Mouse (Mus musculus): ENCODE results near the gene Arsb. TPM values are rescaled to one million over a fixed set of nuclear protein-coding genes. Genes with fewer than 3 reads are reported as not detected.
"Not testable (repeated sequence)": the region's sequence is repeated elsewhere in the genome, so short reads cannot be mapped to it uniquely, and the experiment has no call there.

Gene Arsb
- polyA plus RNA-seq, 1 experiment from 2014 or later: 15.8 TPM

- Histone ChIP-seq H3K4me3 (ENCODE audit: low read depth, low read length) (no peak overlapping the region), H3K9ac (replicated peaks; ENCODE audit: low read depth, low read length) (no peak overlapping the region), H3K36me3 (ENCODE audit: control insufficient read depth, insufficient read depth, low read length) (no peaks in the 10 kb centered on the region), H3K4me1 (ENCODE audit: control insufficient read depth, insufficient read depth, low read length) (no peaks in the 10 kb centered on the region), H3K27me3 (ENCODE audit: control insufficient read depth, insufficient read depth, low read length) (no peaks in the 10 kb centered on the region), H3K9me3 (ENCODE audit: control insufficient read depth, low read depth, low read length) (no peaks in the 10 kb centered on the region), H3K27ac (ENCODE audit: low read length) (no peak overlapping the region), H3K4me2 (replicated peaks; ENCODE audit: low read depth, low read length) (no peak overlapping the region)
- no peak for ATAC-seq (ENCODE audit: insufficient number of reproducible peaks, insufficient read depth, low FRiP score, low read depth)
- 75% methylated on average over 5 of the region's 5 CpGs for WGBS
Measured at GRCm38 (mm10) chr13:93797011-93797600, 25.7 kb downstream of the Arsb start.

GRCm38 (mm10) chr13:93810311-93810710 lies 38.9 kb downstream of the Arsb start:
- not testable (repeated sequence) for H3K9ac ChIP-seq (replicated peaks; ENCODE audit: low read depth, low read length); ATAC-seq (ENCODE audit: insufficient number of reproducible peaks, insufficient read depth, low FRiP score, low read depth); H3K36me3 ChIP-seq (ENCODE audit: control insufficient read depth, insufficient read depth, low read length); H3K4me2 ChIP-seq (replicated peaks; ENCODE audit: low read depth, low read length); H3K27me3 ChIP-seq (ENCODE audit: control insufficient read depth, insufficient read depth, low read length); H3K4me1 ChIP-seq (ENCODE audit: control insufficient read depth, insufficient read depth, low read length); H3K4me3 ChIP-seq (ENCODE audit: low read depth, low read length); H3K27ac ChIP-seq (ENCODE audit: low read length); H3K9me3 ChIP-seq (ENCODE audit: control insufficient read depth, low read depth, low read length)
- 71% methylated on average over 2 of the region's 2 CpGs for WGBS

GRCm38 (mm10) chr13:93814081-93814480 lies 42.7 kb downstream of the Arsb start:
- Histone ChIP-seq H3K9ac (replicated peaks; ENCODE audit: low read depth, low read length) (no peak overlapping the region), H3K4me3 (ENCODE audit: low read depth, low read length) (no peak overlapping the region), H3K9me3 (ENCODE audit: control insufficient read depth, low read depth, low read length) (no peaks in the 10 kb centered on the region), H3K27me3 (ENCODE audit: control insufficient read depth, insufficient read depth, low read length) (no peaks in the 10 kb centered on the region), H3K4me1 (ENCODE audit: control insufficient read depth, insufficient read depth, low read length) (no peaks in the 10 kb centered on the region), H3K36me3 (ENCODE audit: control insufficient read depth, insufficient read depth, low read length) (no peaks in the 10 kb centered on the region), H3K4me2 (replicated peaks; ENCODE audit: low read depth, low read length) (no peak overlapping the region), H3K27ac (ENCODE audit: low read length) (no peak overlapping the region)
- ATAC-seq (ENCODE audit: insufficient number of reproducible peaks, insufficient read depth, low FRiP score, low read depth): no peak
- 85% methylated on average over 6 of the region's 6 CpGs for WGBS

- no peak for ATAC-seq (ENCODE audit: insufficient number of reproducible peaks, insufficient read depth, low FRiP score, low read depth)
Measured at GRCm38 (mm10) chr13:93814676-93815075, 43.2 kb downstream of the Arsb start.

GRCm38 (mm10) chr13:93815128-93815527 lies 43.7 kb downstream of the Arsb start:
- no peak overlapping the region for H3K9ac ChIP-seq (replicated peaks; ENCODE audit: low read depth, low read length)
- no peaks in the 10 kb centered on the region for H3K36me3 ChIP-seq (ENCODE audit: control insufficient read depth, insufficient read depth, low read length)
- H3K9me3 ChIP-seq (ENCODE audit: control insufficient read depth, low read depth, low read length): no peaks in the 10 kb centered on the region
- H3K4me1 ChIP-seq (ENCODE audit: control insufficient read depth, insufficient read depth, low read length): no peaks in the 10 kb centered on the region
- no peak for ATAC-seq (ENCODE audit: insufficient number of reproducible peaks, insufficient read depth, low FRiP score, low read depth)
- H3K27me3 ChIP-seq (ENCODE audit: control insufficient read depth, insufficient read depth, low read length): no peaks in the 10 kb centered on the region
- 85% methylated on average over 11 of the region's 11 CpGs for WGBS
- no peak overlapping the region for H3K4me2 ChIP-seq (replicated peaks; ENCODE audit: low read depth, low read length)
- no peak overlapping the region for H3K27ac ChIP-seq (ENCODE audit: low read length)
- H3K4me3 ChIP-seq (ENCODE audit: low read depth, low read length): no peak overlapping the region

More at GRCm38 (mm10) chr13:93814676-93815075, 43.2 kb downstream of the Arsb start:
- no peaks in the 10 kb centered on the region for H3K4me1 ChIP-seq (ENCODE audit: control insufficient read depth, insufficient read depth, low read length)
- no peak overlapping the region for H3K4me2 ChIP-seq (replicated peaks; ENCODE audit: low read depth, low read length)
- no peak overlapping the region for H3K27ac ChIP-seq (ENCODE audit: low read length)
- H3K9ac ChIP-seq (replicated peaks; ENCODE audit: low read depth, low read length): no peak overlapping the region
- no peaks in the 10 kb centered on the region for H3K36me3 ChIP-seq (ENCODE audit: control insufficient read depth, insufficient read depth, low read length)
- H3K9me3 ChIP-seq (ENCODE audit: control insufficient read depth, low read depth, low read length): no peaks in the 10 kb centered on the region
- no peak overlapping the region for H3K4me3 ChIP-seq (ENCODE audit: low read depth, low read length)
- H3K27me3 ChIP-seq (ENCODE audit: control insufficient read depth, insufficient read depth, low read length): no peaks in the 10 kb centered on the region
- 94% methylated on average over 12 of the region's 12 CpGs for WGBS

GRCm38 (mm10) chr13:93816127-93816526 lies 44.7 kb downstream of the Arsb start:
- no peak overlapping the region for H3K4me3 ChIP-seq (ENCODE audit: low read depth, low read length)
- H3K36me3 ChIP-seq (ENCODE audit: control insufficient read depth, insufficient read depth, low read length): no peaks in the 10 kb centered on the region
- H3K4me2 ChIP-seq (replicated peaks; ENCODE audit: low read depth, low read length): no peak overlapping the region
- no peaks in the 10 kb centered on the region for H3K9me3 ChIP-seq (ENCODE audit: control insufficient read depth, low read depth, low read length)
- 79% methylated on average over 2 of the region's 2 CpGs for WGBS
- ATAC-seq (ENCODE audit: insufficient number of reproducible peaks, insufficient read depth, low FRiP score, low read depth): no peak
- no peaks in the 10 kb centered on the region for H3K27me3 ChIP-seq (ENCODE audit: control insufficient read depth, insufficient read depth, low read length)
- H3K9ac ChIP-seq (replicated peaks; ENCODE audit: low read depth, low read length): no peak overlapping the region
- no peaks in the 10 kb centered on the region for H3K4me1 ChIP-seq (ENCODE audit: control insufficient read depth, insufficient read depth, low read length)
- no peak overlapping the region for H3K27ac ChIP-seq (ENCODE audit: low read length)

- Histone ChIP-seq H3K9me3 (ENCODE audit: control insufficient read depth, low read depth, low read length) (no peaks in the 10 kb centered on the region), H3K36me3 (ENCODE audit: control insufficient read depth, insufficient read depth, low read length) (no peaks in the 10 kb centered on the region), H3K27ac (ENCODE audit: low read length) (no peak overlapping the region), H3K4me1 (ENCODE audit: control insufficient read depth, insufficient read depth, low read length) (no peaks in the 10 kb centered on the region), H3K4me2 (replicated peaks; ENCODE audit: low read depth, low read length) (no peak overlapping the region), H3K4me3 (ENCODE audit: low read depth, low read length) (no peak overlapping the region), H3K27me3 (ENCODE audit: control insufficient read depth, insufficient read depth, low read length) (no peaks in the 10 kb centered on the region), H3K9ac (replicated peaks; ENCODE audit: low read depth, low read length) (no peak overlapping the region)
- WGBS: 68% methylated on average over 9 of the region's 9 CpGs
- ATAC-seq (ENCODE audit: insufficient number of reproducible peaks, insufficient read depth, low FRiP score, low read depth): no peak
Measured at GRCm38 (mm10) chr13:93816688-93817331, 45.4 kb downstream of the Arsb start.

GRCm38 (mm10) chr13:93820173-93820572 lies 48.7 kb downstream of the Arsb start:
- H3K36me3 ChIP-seq (ENCODE audit: control insufficient read depth, insufficient read depth, low read length): no peaks in the 10 kb centered on the region
- no peak overlapping the region for H3K4me3 ChIP-seq (ENCODE audit: low read depth, low read length)
- no peaks in the 10 kb centered on the region for H3K4me1 ChIP-seq (ENCODE audit: control insufficient read depth, insufficient read depth, low read length)
- ATAC-seq (ENCODE audit: insufficient number of reproducible peaks, insufficient read depth, low FRiP score, low read depth): no peak
- H3K9me3 ChIP-seq (ENCODE audit: control insufficient read depth, low read depth, low read length): no peaks in the 10 kb centered on the region
- no peak overlapping the region for H3K4me2 ChIP-seq (replicated peaks; ENCODE audit: low read depth, low read length)
- no peaks in the 10 kb centered on the region for H3K27me3 ChIP-seq (ENCODE audit: control insufficient read depth, insufficient read depth, low read length)
- no peak overlapping the region for H3K27ac ChIP-seq (ENCODE audit: low read length)
- H3K9ac ChIP-seq (replicated peaks; ENCODE audit: low read depth, low read length): no peak overlapping the region
- 78% methylated on average over 4 of the region's 4 CpGs for WGBS

- Histone ChIP-seq H3K36me3 (ENCODE audit: control insufficient read depth, insufficient read depth, low read length) (no peaks in the 10 kb centered on the region), H3K9me3 (ENCODE audit: control insufficient read depth, low read depth, low read length) (no peaks in the 10 kb centered on the region), H3K4me2 (replicated peaks; ENCODE audit: low read depth, low read length) (no peak overlapping the region), H3K9ac (replicated peaks; ENCODE audit: low read depth, low read length) (no peak overlapping the region), H3K4me1 (ENCODE audit: control insufficient read depth, insufficient read depth, low read length) (no peaks in the 10 kb centered on the region), H3K27ac (ENCODE audit: low read length) (no peak overlapping the region), H3K27me3 (ENCODE audit: control insufficient read depth, insufficient read depth, low read length) (no peaks in the 10 kb centered on the region), H3K4me3 (ENCODE audit: low read depth, low read length) (no peak overlapping the region)
- 43% methylated on average over 6 of the region's 6 CpGs for WGBS
- no peak for ATAC-seq (ENCODE audit: insufficient number of reproducible peaks, insufficient read depth, low FRiP score, low read depth)
Measured at GRCm38 (mm10) chr13:93822001-93822400, 50.6 kb downstream of the Arsb start.

Measured in stomach, embryonic 14.5 days (tissue).